Mouse (Mus musculus): ENCODE results near the gene Slc22a21. TPM values are rescaled to one million over a fixed set of nuclear protein-coding genes. Genes with fewer than 3 reads are reported as not detected.
"Not testable (repeated sequence)": the region's sequence is repeated elsewhere in the genome, so short reads cannot be mapped to it uniquely, and the experiment has no call there.

The Slc22a21 gene
- polyA plus RNA-seq, 1 experiment from 2014 or later: 1.8 TPM

DNA sequence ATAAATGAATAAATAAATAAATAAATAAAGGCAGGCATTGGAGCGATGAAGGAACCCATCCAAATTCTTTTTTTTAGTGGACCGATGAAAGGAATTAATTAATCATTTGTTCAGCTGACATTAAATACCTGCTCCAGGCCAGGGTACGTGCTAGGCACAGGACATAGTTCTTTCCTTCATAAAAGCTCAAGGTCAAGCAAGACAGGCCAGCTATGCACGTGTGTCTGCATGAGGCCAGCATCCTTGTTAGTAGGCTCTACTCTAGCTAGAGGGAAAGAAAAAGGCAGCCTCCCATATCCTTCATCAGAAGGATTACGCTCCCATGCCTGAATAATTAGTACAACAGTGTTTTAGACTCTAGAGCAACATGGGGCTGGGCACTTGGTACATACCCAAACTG, 32.8 kb upstream of the Slc22a21 start:
- Histone ChIP-seq H3K9me3 (replicated peaks) (no peaks in the 10 kb centered on the region), H3K4me1 (replicated peaks) (no peaks in the 10 kb centered on the region), H3K4me2 (no peak overlapping the region), H3K36me3 (no peaks in the 10 kb centered on the region), H3K27ac (no peak overlapping the region), H3K27me3 (no peaks in the 10 kb centered on the region), H3K4me3 (no peak overlapping the region), H3K9ac (no peak overlapping the region)
- 87% methylated on average over 5 of the region's 5 CpGs for WGBS
- ATAC-seq (replicated peaks; ENCODE audit: insufficient number of reproducible peaks, insufficient read depth, low FRiP score, low read depth): no peak

DNA sequence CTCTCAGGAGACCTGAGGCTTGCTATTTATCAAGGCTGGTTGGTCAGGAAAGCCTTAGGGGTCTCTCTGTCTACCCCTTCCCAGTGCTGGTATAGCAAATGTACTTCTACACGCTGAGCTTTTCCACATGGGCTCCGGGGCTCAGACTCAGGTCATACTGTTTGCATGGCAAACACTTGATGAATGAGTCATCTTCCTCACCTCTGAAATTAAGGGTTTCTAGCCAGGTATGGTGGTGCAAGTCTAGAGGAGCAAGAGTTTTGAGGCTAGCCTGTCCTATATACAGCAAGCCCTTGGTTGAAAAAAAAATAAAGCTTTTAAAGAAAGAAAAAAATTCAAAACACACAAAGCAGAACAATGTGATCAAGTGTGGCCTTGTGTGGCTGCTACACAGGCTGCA, 31.1 kb upstream of the Slc22a21 start:
- ATAC-seq (replicated peaks; ENCODE audit: insufficient number of reproducible peaks, insufficient read depth, low FRiP score, low read depth): no peak
- Histone ChIP-seq H3K4me3 (no peak overlapping the region), H3K9ac (no peak overlapping the region), H3K4me1 (replicated peaks) (peaks cover 3% of the 10 kb centered on the region), H3K9me3 (replicated peaks) (no peaks in the 10 kb centered on the region), H3K4me2 (no peak overlapping the region), H3K27me3 (no peaks in the 10 kb centered on the region), H3K36me3 (no peaks in the 10 kb centered on the region), H3K27ac (no peak overlapping the region)
- WGBS: 89% methylated on average over 2 of the region's 2 CpGs

DNA sequence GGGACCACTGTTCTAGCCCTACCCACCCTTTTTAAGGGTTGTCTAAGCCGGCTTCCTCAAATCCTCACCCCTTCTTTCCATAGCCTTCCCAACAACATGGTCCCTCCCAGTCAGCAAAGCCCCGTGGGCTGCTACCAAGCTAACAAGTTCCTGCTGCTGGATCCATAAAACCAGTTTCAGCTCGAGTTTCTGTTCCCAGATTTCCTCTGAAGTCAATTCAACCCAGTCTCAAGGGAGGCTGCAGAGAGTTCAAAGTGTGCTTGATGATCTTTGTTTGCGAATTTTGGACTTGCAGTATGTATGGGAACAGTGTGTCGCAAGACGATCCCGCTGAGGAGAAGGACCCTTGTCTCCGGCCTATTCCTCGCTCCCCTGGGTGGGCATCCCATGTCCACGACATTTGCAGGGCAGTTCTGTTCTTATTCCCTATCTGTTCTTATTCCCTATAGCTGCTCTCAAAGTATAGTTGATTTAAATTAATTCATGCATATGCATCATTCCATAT, 28.3 kb upstream of the Slc22a21 start:
- Histone ChIP-seq H3K4me2 (no peak overlapping the region), H3K27me3 (no peaks in the 10 kb centered on the region), H3K27ac (no peak overlapping the region), H3K4me1 (replicated peaks) (peaks cover 11% of the 10 kb centered on the region), H3K4me3 (no peak overlapping the region), H3K9me3 (replicated peaks) (no peaks in the 10 kb centered on the region), H3K36me3 (no peaks in the 10 kb centered on the region), H3K9ac (no peak overlapping the region)
- ATAC-seq (replicated peaks; ENCODE audit: insufficient number of reproducible peaks, insufficient read depth, low FRiP score, low read depth): no peak
- 78% methylated on average over 10 of the region's 10 CpGs for WGBS

DNA sequence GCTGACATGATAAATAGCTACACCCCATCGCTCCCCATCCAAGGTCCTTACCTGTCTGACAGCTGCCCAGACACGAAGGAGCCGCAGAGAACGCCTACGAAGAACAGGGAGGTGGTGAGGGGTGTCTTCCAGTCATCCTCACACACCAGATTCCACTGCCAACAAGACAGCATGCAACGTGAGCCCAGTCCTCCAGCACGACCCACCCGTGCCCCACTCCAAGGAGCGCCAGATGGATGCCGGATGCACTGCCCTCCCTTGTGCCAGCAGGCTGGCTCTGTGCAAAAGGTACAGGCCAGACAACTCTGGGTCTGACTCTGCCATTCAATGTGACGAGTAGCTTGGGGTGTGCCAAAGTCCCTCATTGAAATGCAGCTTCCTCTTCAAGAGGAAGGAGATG, 27.6 kb upstream of the Slc22a21 start:
- Histone ChIP-seq H3K4me3 (no peak overlapping the region), H3K27ac (no peak overlapping the region), H3K36me3 (no peaks in the 10 kb centered on the region), H3K27me3 (no peaks in the 10 kb centered on the region), H3K9ac (no peak overlapping the region), H3K9me3 (replicated peaks) (no peaks in the 10 kb centered on the region), H3K4me1 (replicated peaks) (peaks cover 14% of the 10 kb centered on the region), H3K4me2 (no peak overlapping the region)
- whole genome bisulfite sequencing: 86% methylated on average over 11 of the region's 11 CpGs
- no peak for ATAC-seq (replicated peaks; ENCODE audit: insufficient number of reproducible peaks, insufficient read depth, low FRiP score, low read depth)

DNA sequence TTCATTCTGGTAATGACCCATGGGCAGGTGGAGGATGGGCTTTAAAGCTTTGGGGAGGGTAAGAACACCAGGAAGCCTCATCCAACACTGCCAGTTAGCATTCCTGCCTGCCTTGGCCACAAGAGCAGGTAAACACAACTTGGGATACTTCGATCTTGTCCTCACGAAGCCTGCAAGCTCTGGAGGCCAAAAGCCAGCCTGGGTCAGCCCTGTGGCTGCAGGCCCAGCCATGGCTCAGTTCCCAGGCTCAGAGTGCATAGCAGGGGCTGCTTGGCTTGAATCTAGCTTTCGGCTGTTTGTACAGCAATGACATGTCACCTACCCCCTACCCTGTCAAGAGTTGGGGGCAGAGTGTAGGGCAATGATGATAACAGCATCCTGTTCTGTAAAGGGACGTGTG, 26.8 kb upstream of the Slc22a21 start:
- Histone ChIP-seq H3K4me2 (no peak overlapping the region), H3K9ac (no peak overlapping the region), H3K27me3 (no peaks in the 10 kb centered on the region), H3K27ac (no peak overlapping the region), H3K36me3 (no peaks in the 10 kb centered on the region), H3K4me3 (no peak overlapping the region), H3K4me1 (replicated peaks) (peaks cover 14% of the 10 kb centered on the region), H3K9me3 (replicated peaks) (no peaks in the 10 kb centered on the region)
- 51% methylated on average over 4 of the region's 4 CpGs for WGBS
- ATAC-seq (replicated peaks; ENCODE audit: insufficient number of reproducible peaks, insufficient read depth, low FRiP score, low read depth): no peak

DNA sequence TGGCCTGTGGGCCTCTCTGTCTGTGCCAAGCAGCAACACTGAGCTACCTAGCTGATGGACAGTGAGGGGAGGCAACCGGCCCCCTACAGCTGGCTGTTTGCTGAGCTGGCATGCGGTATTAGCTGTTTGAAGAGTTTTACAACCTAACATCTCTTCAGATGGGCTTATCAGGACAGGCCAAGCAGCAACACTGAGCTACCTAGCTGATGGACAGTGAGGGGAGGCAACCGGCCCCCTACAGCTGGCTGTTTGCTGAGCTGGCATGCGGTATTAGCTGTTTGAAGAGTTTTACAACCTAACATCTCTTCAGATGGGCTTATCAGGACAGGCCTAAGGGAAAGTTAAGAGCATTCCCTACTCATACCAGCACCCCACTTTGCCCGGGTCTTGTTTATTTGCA, 26.2 kb upstream of the Slc22a21 start:
- ATAC-seq (replicated peaks; ENCODE audit: insufficient number of reproducible peaks, insufficient read depth, low FRiP score, low read depth); H3K36me3 ChIP-seq; H3K9ac ChIP-seq; H3K27me3 ChIP-seq; H3K27ac ChIP-seq; H3K4me3 ChIP-seq; H3K4me2 ChIP-seq; H3K9me3 ChIP-seq (replicated peaks): not testable (repeated sequence)
- H3K4me1 ChIP-seq (replicated peaks): peaks cover 14% of the 10 kb centered on the region
- 46% methylated on average over 5 of the region's 5 CpGs for WGBS

DNA sequence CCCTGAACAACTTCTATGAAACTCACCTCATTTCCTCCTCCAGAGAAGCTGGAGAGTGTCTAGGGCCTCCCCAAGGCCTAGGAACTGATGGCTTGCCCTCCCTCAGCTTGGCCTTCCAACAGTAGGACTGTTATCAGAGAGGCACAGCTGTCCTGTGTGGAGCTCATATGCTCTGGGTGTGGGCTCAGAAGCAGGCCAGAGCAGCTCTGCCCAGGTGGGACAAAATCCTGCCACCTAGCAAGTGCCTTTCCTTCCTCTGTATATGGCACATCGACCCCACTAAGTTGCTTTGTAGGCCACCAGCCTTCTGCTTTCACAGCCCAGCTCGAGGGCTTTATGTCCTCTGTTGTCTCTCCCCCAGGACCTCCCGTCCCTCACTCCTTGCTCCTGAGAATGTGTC, 24.6 kb upstream of the Slc22a21 start:
- ATAC-seq (replicated peaks; ENCODE audit: insufficient number of reproducible peaks, insufficient read depth, low FRiP score, low read depth): no peak
- no peak overlapping the region for H3K4me2 ChIP-seq

DNA sequence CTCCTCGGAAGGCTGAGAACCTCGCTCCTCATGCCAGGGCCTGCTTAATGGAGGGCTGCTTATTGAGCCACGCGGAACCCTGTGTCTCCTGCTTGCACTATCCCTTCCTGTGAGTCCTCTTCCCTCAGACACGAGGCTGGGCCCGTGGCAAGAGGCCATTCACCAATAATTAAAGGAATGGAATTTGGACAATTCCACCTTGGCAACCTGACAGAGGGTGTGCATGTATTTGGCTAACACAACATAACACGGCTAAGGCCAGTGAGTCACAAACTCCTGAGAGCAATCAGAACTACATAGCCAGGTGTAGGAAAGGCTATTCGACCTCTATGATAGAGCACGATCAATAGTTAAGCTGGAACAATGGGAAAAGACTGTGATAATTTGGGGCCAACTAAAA, 24.1 kb upstream of the Slc22a21 start:
- Histone ChIP-seq H3K9ac (no peak overlapping the region), H3K9me3 (replicated peaks) (no peaks in the 10 kb centered on the region), H3K4me1 (replicated peaks) (peaks cover 14% of the 10 kb centered on the region), H3K27me3 (peaks cover 7% of the 10 kb centered on the region; the same call in 1 of the 2 replicates), H3K36me3 (no peaks in the 10 kb centered on the region), H3K4me3 (no peak overlapping the region), H3K4me2 (no peak overlapping the region), H3K27ac (no peak overlapping the region)
- 71% methylated on average over 9 of the region's 9 CpGs for whole genome bisulfite sequencing
- ATAC-seq (replicated peaks; ENCODE audit: insufficient number of reproducible peaks, insufficient read depth, low FRiP score, low read depth): no peak

More for the DNA sequence above, 24.6 kb upstream of the Slc22a21 start:
- H3K27ac ChIP-seq: no peak overlapping the region
- no peaks in the 10 kb centered on the region for H3K36me3 ChIP-seq
- 79% methylated on average over 3 of the region's 3 CpGs for WGBS
- H3K4me3 ChIP-seq: no peak overlapping the region
- no peaks in the 10 kb centered on the region for H3K9me3 ChIP-seq (replicated peaks)
- peaks cover 7% of the 10 kb centered on the region; the same call in 1 of the 2 replicates for H3K27me3 ChIP-seq
- no peak overlapping the region for H3K9ac ChIP-seq
- H3K4me1 ChIP-seq (replicated peaks): peaks cover 14% of the 10 kb centered on the region

DNA sequence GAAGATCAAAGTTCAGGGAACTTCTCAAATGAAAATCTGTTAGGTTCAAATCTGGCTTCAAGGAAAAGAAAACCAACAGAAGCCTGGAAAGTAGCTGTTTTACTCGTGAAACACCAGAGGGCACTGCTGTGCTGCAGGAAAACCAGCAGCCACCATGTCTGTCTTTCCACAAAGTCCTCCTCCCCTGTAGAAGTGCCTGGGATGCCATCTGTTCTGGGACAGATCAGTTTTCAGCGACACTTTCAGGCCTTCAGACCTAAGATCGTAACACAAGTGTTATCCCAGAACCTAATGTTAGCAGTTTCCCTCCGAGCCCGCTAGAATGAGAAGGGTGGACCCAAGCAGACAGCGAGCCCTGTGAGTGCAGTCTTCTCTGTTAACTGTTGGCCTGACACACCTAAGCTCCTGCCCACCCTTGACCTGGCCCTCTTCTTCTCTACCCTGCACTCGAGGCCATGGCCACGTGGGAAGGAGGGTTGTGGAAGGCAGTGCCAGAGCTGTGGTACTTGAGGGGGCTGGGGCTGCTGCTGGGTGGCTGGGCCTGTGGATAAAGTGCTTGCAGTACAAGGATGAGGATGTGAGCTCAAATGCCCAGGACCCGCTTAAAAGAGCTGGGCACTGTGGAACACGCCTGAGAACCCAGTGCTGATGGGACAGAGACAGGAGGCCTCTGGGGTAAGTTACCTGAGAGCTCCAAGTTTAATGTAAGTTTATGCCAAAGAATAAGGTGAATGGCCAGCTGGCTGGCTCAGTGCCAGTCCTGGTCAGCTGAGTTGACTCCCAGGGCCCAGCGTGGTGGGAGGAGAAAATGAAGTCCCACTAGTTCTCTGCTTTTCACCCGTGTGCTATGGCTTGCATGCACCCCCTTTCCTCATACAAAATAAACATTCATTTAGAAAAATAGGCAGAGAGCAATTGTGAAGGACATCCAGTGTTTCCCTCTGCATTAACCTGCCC, 22.9 kb upstream of the Slc22a21 start:
- H3K36me3 ChIP-seq; H3K4me2 ChIP-seq; H3K9ac ChIP-seq; H3K9me3 ChIP-seq (replicated peaks); H3K4me3 ChIP-seq; H3K27ac ChIP-seq; ATAC-seq (replicated peaks; ENCODE audit: insufficient number of reproducible peaks, insufficient read depth, low FRiP score, low read depth); H3K27me3 ChIP-seq: not testable (repeated sequence)
- H3K4me1 ChIP-seq (replicated peaks): peaks cover 14% of the 10 kb centered on the region
- WGBS: 36% methylated on average over 12 of the region's 12 CpGs

DNA sequence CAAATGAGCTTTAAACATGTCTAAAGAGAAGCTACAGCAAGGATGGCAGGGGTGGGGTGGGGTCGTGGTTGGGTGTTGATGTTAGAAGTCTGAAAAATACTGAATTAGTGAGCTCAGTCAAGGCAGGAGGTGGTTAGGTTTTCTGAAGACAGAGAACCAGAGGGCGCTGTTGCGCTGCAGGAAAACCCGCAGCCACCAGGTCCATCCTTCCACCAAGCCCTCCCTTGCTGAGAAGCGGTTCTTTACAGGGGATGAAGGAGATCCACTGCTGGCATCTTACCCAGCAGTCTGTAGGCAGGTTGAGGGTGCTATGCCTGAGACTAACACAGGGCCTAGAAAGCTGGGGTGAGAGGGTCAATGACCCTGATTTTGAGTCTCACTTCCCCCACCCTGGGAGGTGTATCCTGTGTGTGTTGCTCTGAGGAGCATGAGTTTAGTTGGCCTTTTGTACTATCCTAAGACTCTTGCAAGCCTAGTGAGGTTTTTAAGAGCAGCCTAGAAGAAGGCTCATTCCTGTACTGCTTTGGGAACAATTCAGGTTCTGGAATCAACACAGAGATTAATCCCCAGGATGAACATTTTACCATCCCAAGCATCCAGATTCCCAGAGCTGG, 22.1 kb upstream of the Slc22a21 start:
- H3K9ac ChIP-seq: no peak overlapping the region
- peaks cover 7% of the 10 kb centered on the region for H3K27me3 ChIP-seq
- no peaks in the 10 kb centered on the region for H3K9me3 ChIP-seq (replicated peaks)
- WGBS: 10% methylated on average over 5 of the region's 5 CpGs
- no peak overlapping the region for H3K4me3 ChIP-seq
- no peak overlapping the region for H3K4me2 ChIP-seq
- no peak for ATAC-seq (replicated peaks; ENCODE audit: insufficient number of reproducible peaks, insufficient read depth, low FRiP score, low read depth)
- peaks cover 14% of the 10 kb centered on the region for H3K4me1 ChIP-seq (replicated peaks)
- no peaks in the 10 kb centered on the region for H3K36me3 ChIP-seq
- no peak overlapping the region for H3K27ac ChIP-seq

DNA sequence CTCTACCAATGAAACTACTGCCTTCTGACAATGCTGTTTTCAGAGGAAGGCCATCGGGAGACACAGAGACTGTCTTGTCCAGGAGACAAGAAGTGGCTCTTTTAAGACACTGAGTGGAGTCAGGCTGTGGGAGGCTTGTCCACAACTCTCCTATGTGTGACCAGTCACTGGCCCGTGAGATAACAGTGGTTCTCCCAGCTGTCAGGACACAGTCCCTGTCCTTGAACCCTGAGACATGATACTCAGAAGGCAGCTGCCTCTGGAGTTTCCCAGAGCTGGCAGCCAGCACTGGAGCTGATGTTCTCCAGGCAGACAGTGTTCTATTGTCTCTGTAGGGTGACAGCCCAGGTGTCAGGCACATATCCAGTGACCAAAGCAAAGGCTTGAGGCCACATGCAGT, 17.5 kb upstream of the Slc22a21 start:
- no peak for ATAC-seq (replicated peaks; ENCODE audit: insufficient number of reproducible peaks, insufficient read depth, low FRiP score, low read depth)
- no peak overlapping the region for H3K4me3 ChIP-seq
- no peaks in the 10 kb centered on the region for H3K4me1 ChIP-seq (replicated peaks)
- no peak overlapping the region for H3K9ac ChIP-seq
- H3K4me2 ChIP-seq: no peak overlapping the region
- 44% methylated on average over 2 of the region's 2 CpGs for WGBS
- H3K27ac ChIP-seq: no peak overlapping the region
- H3K36me3 ChIP-seq: no peaks in the 10 kb centered on the region
- H3K27me3 ChIP-seq: peaks cover 9% of the 10 kb centered on the region
- no peaks in the 10 kb centered on the region for H3K9me3 ChIP-seq (replicated peaks)

All from heart, embryonic 15.5 days (tissue).